Mouse (Mus musculus): ENCODE measurements around the gene Gm2174.

Gm2174 gene

DNA sequence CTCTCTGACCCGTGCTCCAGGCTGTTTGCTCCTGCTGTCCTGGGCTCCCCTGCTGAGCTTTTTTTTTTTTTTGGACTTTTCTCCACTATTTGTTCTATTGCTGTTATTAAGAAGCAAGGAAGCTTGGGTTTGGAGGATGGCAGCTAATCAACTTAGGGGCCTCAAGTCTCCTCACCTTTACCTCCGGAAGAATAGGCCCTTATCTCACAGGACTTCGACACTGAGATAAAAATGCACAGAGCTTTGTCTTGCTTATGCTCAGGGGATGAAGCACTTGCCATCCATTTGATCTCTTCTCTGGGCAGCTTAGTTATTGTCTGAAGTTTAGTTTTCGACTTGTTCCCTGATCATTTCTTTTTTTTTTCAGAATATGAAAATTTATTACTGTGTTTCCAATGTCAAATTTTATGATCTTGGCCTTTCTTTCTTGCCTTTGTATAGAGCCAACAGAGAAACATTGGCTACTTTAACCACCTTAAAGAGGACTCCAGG, at the start of gene Gm2174:
Gene Gm2174 (plus strand): TSS at position 442 of the 492 bp plus-strand sequence.
- ChIA-PET CTCF (interaction anchor here in 1 of 4 experiments (0.7 kb wide), 1 partner anchor 333 kb away, joined by 3 read pairs; no protein-coding TSS in a partner anchor), POLR2A (interaction anchor here in 2 of 4 experiments (0.5 to 2.5 kb wide), 6 partner anchors 8 to 1575 kb away, joined by 3 to 10 read pairs (median 3); no protein-coding TSS in a partner anchor)

DNA sequence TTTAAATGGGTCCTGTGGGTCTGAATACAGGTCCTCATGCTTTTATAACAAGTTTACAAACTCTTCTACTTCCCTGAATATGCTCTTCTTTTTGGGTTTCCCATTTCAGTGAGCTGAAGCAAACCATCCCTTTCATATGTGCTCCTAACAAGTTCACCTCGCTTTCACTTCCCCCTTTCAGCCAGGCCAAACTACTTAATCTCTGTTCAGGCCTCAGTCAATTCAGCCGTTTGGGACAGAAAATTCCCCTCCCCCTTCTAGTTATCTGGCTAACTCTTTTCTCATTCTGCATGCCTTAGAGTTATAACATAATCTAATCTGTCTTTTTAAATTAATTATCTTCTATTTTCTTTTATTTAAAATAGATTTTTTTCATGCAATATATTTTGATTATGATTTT, 43.1 kb upstream of the Gm2174 start:
- ChIA-PET POLR2A (no interaction called here), CTCF (no interaction called here)

DNA sequence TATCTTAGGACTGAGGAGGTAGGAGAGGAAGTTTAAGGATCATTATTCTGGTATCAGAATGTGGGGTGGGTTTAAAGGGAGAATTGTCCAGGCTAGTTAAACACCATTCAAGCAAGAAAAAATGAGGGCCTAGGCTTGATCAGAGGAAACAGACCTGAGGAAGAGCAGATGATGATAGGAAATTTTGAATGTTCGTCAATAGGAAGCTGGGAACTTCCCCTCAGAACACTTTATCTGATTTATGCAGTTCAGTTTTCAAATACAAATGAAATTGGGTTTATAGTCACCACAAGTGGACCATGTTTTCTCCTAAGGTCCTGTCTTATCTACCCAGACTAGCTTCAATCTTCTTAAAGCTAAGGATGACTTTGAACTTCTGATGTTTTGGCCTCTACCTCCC, 42.3 kb upstream of the Gm2174 start:
- ChIA-PET CTCF (no interaction called here), POLR2A (interaction anchor here in 1 of 4 experiments (0.6 kb wide), 1 partner anchor 84 kb away, joined by 4 read pairs; no protein-coding TSS in a partner anchor)

DNA sequence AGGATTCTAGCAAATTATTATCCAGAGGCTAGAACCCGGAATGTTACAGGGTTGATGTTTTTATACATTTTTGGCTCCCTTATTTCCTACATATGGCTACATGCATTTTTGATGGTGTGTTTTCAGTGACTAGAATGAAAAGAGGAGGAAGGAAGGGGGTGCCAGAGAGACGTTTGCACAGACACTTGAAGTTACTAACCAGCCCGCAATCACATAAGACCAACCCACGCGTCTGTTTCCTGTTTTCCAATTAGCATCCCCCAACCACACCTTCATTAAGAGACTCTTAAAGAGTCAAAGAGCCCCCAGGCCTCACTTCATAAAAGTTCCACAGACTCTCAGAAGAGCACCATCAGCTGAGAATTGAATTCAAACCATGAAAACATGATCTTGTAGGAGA, 41.6 kb upstream of the Gm2174 start:
- ChIA-PET POLR2A (no interaction called here), CTCF (no interaction called here)

DNA sequence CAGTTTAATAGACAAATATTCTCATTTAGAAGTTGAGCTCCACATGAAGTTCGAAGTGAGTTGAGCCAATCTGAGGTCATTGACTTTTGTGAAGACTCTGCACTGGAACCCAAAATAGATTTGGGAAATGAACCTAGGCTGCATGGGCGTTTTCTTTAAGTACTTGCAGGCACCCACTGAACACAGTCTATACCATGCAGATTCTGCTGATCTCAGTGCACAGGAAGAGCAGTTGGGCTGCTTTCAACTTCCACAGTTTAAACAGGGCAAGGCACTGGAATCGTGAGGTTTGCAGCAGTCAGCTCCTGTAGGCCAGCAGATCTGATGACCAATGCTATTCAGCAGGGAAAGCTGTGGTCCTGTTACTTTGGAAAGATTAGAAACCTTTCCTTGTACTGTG, 31.5 kb upstream of the Gm2174 start:
- ChIA-PET CTCF (interaction anchor here in 1 of 4 experiments (1.9 kb wide), 1 partner anchor 11 kb away, joined by 5 read pairs; no protein-coding TSS in a partner anchor), POLR2A (no interaction called here)

DNA sequence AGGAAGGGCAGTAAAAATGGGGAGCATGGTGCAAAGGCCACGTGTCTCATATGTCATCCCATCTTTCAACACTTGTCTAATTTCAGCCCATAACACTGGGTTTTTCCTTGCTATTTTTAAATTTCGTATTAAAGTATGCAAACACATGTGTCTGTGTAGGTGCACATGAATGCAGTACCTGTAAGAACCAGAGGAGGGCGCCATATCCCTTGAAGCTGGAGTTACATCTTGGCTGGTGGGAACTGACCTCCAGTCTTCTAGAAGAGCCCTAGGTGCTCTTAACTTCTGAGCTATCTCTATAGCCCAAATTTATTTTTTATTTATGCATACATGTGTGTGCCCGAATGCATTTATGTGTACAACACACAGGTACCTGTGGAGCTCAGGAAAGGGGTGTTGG, 30.2 kb upstream of the Gm2174 start:
- ChIA-PET CTCF (interaction anchor here in 3 of 4 experiments (0.8 to 1.9 kb wide), 4 partner anchors 10 to 14 kb away, joined by 3 to 9 read pairs (median 4); no protein-coding TSS in a partner anchor), POLR2A (interaction anchor here in 1 of 4 experiments (1.0 kb wide), 1 partner anchor 37 kb away, joined by 4 read pairs; the partner anchor contains the start of gene Ints6l)

DNA sequence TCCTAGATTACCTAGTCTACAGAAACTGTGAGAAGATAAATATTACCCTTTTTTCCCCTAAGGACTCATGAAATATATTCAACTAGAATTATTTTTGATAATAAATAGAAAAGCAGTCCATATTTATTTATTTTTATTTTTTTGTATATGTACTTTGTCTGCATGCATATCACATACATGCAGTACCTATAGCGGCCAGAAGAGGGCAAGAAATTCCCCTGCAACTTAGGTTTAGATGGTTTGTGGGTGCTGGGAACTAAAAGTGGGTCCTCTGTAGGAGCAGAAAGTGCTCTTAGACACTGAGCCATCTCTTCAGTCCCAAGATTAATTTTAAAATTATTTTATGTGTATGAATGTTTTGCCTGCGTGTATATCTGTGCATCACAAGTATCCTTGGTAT, 17.2 kb upstream of the Gm2174 start:
- CTCF ChIA-PET, result interaction anchor here in 2 of 4 experiments (0.7 to 1.9 kb wide), 3 partner anchors 9 to 59 kb away, joined by 4 to 5 read pairs (median 5); no protein-coding TSS in a partner anchor
- POLR2A ChIA-PET, result interaction anchor here in 1 of 4 experiments (0.6 to 1.6 kb wide), 2 partner anchors 17 to 37 kb away, joined by 3 read pairs; no protein-coding TSS in a partner anchor

DNA sequence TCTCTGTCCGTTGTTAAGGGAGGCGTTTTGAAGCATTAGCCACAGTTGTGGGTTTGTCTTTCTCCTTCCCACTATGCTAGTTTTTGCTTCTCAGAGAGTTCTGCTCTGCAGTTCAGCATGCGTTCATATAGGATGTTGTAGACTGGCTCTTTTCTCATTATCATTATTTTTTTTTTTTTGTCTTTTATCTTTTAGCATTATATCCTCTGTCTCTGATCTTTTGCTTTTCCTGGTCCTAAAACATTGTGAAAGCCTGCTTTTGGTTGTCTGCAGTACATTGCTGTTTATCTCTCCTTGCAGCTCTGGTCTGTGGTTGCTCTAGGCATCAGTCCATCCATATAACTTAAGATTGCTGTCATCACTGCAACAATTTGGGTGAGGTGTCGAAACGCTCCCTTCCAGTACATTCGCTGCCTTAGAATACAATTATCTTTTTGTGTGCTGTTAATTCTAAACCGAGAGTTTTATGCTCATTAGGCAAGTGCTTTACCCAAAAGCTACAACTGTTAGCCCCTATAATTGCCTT, 11.9 kb upstream of the Gm2174 start:
- ChIA-PET CTCF (no interaction called here), POLR2A (no interaction called here)

DNA sequence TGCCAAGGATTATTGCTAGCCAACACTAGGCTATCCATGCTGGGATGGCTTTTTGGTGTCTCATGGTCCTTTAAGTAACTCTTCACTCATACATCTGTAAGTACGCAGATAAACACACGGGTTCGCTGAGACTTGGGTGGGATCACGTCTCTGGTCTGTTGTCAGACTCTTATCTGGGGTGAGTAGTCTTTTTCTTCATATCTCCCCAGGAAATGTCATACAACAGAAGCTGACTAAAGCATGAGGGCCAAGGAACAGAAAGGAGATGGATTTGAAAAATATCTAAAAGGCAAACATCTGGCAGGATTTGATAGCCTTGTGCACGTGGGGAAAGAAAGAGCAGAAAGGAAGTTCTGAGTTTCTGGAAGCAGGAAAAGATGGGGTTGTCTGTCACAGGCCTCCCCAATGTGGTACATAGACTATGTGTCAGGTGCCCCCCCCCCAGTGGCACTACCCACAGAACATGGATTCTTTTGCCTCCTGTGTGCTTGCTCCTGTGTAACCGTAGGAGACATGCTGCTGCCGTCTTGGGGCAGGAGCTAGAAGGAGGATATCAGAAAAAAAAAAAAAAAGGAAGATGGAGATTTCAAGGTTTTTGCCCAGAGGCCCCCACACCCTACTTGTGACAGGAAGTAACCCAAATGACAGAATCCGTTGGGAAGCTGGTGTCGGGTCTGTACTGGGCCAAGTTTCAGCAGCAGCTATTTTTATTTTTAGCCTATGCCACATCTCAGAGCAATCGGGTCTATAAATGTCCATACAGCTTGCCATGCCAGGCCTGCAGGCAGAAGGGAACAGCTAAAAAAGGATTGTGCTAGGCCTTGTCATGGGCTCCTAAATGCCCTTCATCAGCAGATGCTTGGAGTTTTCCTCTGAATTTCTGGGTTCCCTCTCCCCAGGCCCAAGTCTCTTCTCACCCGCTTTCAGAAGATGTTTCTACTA, 1.0 kb upstream of the Gm2174 start:
- CTCF ChIA-PET, result interaction anchor here in 1 of 4 experiments (0.7 kb wide), 1 partner anchor 334 kb away, joined by 3 read pairs; no protein-coding TSS in a partner anchor
- POLR2A ChIA-PET, result interaction anchor here in 2 of 4 experiments (0.5 to 2.5 kb wide), 4 partner anchors 9 to 1575 kb away, joined by 3 to 10 read pairs (median 5); no protein-coding TSS in a partner anchor

DNA sequence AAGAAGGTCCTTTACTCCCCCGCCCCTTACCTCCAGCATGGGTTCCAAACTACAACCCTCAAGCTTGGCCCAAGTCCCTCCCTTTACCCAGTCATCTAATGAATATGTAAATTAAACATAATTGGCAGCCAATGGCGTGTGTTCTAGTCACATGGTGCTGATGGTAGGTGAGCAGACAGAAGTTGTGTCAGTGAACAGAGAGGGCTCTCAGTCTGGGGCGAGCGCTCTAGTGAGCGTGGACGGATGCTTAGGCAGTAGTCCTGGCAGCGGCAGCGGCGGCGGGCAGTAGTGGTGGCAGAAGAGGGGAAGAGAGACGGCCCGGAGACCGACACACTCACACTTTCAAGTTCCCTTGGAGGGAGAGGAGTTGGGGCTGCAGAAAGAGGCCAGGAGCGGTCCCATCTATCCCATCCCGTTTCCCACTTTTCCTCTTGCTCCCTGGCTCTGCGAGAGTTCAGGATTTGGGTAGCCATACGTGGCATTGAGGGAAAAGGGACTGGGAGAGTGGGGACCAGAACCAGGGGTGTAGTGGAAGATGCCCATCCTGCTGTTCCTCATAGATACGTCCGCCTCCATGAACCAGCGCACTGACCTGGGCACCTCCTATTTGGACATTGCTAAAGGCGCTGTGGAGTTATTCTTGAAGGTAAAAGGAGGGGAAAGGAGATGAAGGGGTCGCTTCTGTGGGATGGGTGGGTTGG, 7.1 kb downstream of the Gm2174 start, which contains the start of gene Ints6l:
Gene Ints6l (plus strand): TSS at position 187 of the 701 bp plus-strand sequence.
- CTCF ChIA-PET, result interaction anchor here in 1 of 4 experiments (0.9 to 1.0 kb wide), 2 partner anchors 27 to 336 kb away, joined by 3 read pairs; no protein-coding TSS in a partner anchor

DNA sequence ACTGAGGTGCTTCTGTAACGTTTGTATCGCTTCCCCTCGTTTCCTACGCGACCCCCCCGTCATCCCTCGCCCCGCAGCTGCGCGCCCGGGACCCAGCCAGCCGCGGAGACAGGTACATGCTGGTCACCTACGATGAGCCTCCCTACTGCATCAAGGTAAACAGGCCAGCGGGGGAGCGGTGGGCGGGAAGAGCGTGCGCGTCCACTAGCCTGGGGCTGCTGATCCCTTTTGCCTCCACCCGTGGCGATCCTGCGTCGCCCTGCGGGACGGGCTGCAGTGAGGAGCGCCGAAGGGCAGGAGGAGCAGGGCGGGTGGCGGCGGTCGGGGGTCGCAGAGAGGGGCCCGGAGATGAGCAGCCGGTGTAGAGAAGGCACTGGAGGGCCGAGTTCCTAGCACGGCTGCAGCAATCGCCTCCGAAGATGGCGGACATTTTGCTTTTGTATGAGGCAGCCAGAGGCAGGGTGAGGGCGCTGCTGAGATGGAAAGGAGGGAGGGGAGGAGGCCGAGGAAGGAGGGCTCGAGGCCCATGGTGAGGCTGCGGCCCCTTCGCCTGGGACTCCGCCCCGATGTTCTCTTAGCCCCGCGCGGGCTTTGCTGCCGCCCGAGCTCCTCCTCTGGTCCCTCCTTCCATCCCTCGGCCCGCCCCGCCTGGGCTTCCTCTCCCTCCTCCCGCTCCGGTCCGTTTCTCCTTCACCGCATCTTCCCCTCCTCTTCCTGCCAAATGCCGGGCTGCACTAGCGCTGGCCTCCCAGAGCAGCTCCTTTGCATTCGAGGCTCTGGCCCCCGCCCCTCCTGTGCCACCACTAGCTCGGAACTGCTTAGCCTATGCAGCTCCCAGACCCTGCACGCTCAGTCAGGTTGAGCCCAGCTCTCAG, 7.8 kb downstream of the Gm2174 start:
- ChIA-PET POLR2A (interaction anchor here in 2 of 4 experiments (0.5 to 3.2 kb wide), 17 partner anchors 8 to 937 kb away, joined by 3 to 28 read pairs (median 4); partner anchors contain the start of genes Gm2174 (in 1 of the 2), Rbmx (in 1 of the 2), Slc9a6 (in 1 of the 2) and Smim10l2a (in 1 of the 2)), CTCF (interaction anchor here in 2 of 4 experiments (0.6 to 1.5 kb wide), 5 partner anchors 28 to 116 kb away, joined by 3 to 4 read pairs (median 3); no protein-coding TSS in a partner anchor)

More for the DNA sequence above, 7.1 kb downstream of the Gm2174 start, which contains the start of gene Ints6l:
- POLR2A ChIA-PET, result interaction anchor here (0.6 to 3.2 kb wide), 21 partner anchors 8 to 391 kb away, joined by 3 to 28 read pairs (median 3); partner anchors contain the start of genes Fhl1 (in 1 of the 4) and Smim10l2a (in 1 of the 4)

DNA sequence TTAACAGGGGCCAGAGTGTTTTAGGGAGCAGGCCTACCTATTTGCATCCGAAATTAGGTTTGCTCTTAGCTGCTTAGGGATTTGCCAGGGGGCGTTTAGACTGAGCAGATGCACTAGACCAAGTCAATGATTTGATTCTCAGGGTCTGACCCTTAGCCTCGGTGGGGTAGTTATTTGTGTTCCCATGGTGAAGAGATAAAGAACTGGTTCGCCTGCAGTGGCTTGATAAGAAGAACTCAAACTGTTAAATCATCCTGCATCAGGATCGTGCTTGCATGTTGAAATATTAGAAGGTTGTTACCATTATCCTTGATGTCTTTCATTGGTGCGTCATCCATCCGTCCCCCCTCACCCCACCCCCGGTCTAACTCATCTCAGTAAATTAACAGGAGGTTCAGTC, 8.6 kb downstream of the Gm2174 start:
- CTCF ChIA-PET, result interaction anchor here in 2 of 4 experiments (0.6 to 1.5 kb wide), 5 partner anchors 29 to 116 kb away, joined by 3 to 4 read pairs (median 3); no protein-coding TSS in a partner anchor
- POLR2A ChIA-PET, result interaction anchor here in 3 of 4 experiments (0.6 to 3.2 kb wide), 16 partner anchors 8 to 153 kb away, joined by 3 to 28 read pairs (median 4); partner anchors contain the start of genes Slc9a6 (in 1 of the 3) and Smim10l2a (in 1 of the 3)

DNA sequence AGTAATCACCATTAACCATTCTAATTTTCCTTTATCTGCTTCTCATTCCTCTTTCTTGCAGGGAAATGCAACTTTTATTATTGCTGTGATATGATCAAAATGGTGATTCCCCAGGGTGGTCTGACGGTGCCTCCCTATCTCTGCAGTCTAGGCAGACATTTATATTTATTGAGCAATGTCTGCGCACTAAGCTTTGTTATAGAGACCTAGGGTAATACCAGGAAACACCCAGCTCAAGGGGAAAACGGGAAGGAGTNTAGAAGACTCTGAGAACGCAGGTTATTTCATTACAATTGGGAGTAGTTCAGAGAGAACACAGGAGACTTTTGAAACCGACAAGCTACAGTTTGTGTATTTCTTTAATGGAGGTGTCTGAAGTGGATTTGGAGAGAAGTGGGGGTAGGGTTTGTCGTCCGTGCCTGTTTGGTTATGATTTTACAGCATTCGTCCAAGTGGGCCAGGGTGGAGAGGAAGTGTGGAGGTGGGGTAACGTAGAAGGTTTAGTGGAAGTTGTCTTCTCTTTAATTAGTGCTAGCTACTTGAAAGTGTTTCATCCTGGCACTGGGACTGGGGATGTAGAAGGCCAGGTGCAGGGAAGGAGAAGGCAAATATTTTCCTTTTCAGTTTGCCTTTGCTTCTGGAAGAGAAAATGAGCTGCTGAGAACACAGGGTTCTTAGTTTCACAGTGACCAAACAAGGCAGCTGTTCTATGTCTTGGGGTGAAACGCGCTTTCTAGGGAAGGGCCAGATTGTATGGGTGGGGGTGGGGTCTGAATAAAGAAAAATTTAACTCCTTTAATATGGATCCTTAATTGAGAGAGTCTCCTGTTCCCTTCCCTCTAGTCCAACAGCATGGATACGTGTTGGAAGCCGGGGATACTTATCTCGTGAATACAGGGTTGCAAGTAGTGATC, 14.5 kb downstream of the Gm2174 start:
- POLR2A ChIA-PET, result interaction anchor here in 2 of 4 experiments (0.6 to 1.2 kb wide), 4 partner anchors 10 to 268 kb away, joined by 3 to 7 read pairs (median 4); no protein-coding TSS in a partner anchor
- CTCF ChIA-PET, result no interaction called here

DNA sequence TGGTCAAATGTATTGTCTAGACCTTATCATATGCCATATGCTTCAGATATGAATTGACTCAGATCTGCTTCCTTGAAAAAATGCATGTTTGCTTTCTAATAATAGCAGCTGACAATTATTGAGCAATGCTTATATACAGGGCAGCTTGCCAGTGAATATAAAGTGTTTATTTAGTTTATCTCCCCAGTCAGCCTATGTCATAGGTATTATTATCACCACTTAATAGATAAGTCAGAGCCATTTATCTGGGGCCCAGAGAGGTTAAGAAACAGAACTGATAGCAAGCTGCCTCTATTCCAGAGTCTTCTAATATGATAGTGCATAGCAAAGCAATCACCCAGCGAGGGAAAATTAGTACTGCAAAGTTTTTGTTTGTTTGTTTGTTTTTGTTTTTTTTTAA, 17.1 kb downstream of the Gm2174 start:
- ChIA-PET CTCF (no interaction called here), POLR2A (interaction anchor here in 2 of 4 experiments (0.6 to 1.4 kb wide), 3 partner anchors 9 to 11 kb away, joined by 3 to 5 read pairs (median 3); partner anchors contain the start of gene Ints6l (in 1 of the 2))

DNA sequence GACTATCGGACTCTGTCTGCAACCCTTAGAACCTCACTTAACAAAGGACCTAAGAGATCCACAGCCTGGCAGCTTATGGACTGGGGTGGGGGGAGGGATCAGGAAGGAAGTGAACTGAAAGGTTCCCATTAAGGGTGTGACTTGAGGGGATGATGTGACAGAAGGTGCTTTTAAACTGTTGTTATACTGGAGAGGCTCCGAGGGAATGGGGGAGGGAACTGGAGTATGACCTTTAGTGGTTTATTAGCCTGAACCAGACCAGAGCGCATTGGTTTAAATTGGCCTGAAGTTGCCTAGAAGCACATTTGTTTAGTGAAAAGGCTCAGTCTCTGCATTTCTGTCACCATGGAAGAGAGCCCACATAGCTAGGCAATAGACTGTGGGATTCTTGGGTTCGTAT, 19.9 kb downstream of the Gm2174 start:
- POLR2A ChIA-PET, result interaction anchor here (0.6 to 4.8 kb wide), 8 partner anchors 12 to 1293 kb away, joined by 3 to 28 read pairs (median 4); partner anchors contain the start of gene Ints6l (in 4 of the 4)
- CTCF ChIA-PET, result interaction anchor here in 1 of 4 experiments (0.8 kb wide), 1 partner anchor 131 kb away, joined by 3 read pairs; no protein-coding TSS in a partner anchor

DNA sequence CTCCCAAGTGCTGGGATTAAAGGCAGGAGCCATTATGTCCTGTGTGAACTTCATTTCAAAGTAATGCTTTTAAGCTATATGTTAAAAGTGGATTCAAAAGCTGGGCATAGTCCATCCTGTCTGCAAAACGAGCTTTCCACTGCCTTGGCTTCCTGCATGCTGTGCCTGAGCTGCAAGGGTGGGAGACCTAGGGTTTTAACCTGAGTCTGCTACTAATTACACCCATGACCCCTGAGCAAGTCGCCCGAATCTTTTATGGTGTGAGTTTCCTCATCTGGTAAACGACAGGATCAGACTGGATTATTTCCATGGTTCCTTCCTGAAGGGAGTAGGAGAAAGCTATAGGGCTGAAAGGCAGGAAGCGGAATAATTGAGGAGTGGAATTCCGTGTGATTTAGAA, 20.7 kb downstream of the Gm2174 start:
- CTCF ChIA-PET, result no interaction called here
- POLR2A ChIA-PET, result interaction anchor here (0.8 to 4.8 kb wide), 7 partner anchors 13 to 141 kb away, joined by 3 to 28 read pairs (median 3); partner anchors contain the start of genes Ints6l (in 4 of the 4) and Slc9a6 (in 1 of the 4)

Data from embryonic stem cell, embryonic (primary cell).